Mouse (Mus musculus) C2C12 (cell line): Measurements from ENCODE around the gene Auts2.

Experiments used
- CTCF ChIP-seq: IDR thresholded peaks from one replicate; pipeline ENCODE4 v1.5.1; 2011; ENCODE audit not compliant: control insufficient read depth, insufficient read depth, insufficient read length
- MYOG ChIP-seq: IDR thresholded peaks from one replicate; pipeline ENCODE4 v1.6.1; 2011; ENCODE audit not compliant: control insufficient read depth, insufficient read length; ENCODE audit errors: extremely low read depth

GRCm38 (mm10) chr5:132395922-132396321 lies 147.2 kb downstream of the Auts2 start:
- TF ChIP-seq CTCF, result no peak
- no peak for TF ChIP-seq MYOG
